Mouse (Mus musculus): ENCODE results near the gene Sav1. TPM values are rescaled to one million over a fixed set of nuclear protein-coding genes. Genes with fewer than 3 reads are reported as not detected.

The Sav1 gene
- polyA plus RNA-seq, 1 experiment from 2014 or later, result 4.9 TPM

Other genes starting within 250 kb of the Sav1 start
- gene Cdkl1, start 195.7 kb downstream of the Sav1 start, polyA plus RNA-seq (2015; fragmentation: Nextera tagmentation; extraction: Ambion mirVana), result 4.6 and 7.1 TPM in 2 replicates
- gene Atl1, start 94.4 kb downstream of the Sav1 start, polyA plus RNA-seq (2015; fragmentation: Nextera tagmentation; extraction: Ambion mirVana), result 6.6 and 7.1 TPM in 2 replicates
- 27.7 and 29.2 TPM in 2 replicates for gene Map4k5, start 93.8 kb downstream of the Sav1 start, polyA plus RNA-seq (2015; fragmentation: Nextera tagmentation; extraction: Ambion mirVana)
- gene Nin, start 126.7 kb upstream of the Sav1 start, polyA plus RNA-seq (2015; fragmentation: Nextera tagmentation; extraction: Ambion mirVana), result 6.6 and 10.2 TPM in 2 replicates
- gene Abhd12b, start 167.1 kb upstream of the Sav1 start, polyA plus RNA-seq (2015; fragmentation: Nextera tagmentation; extraction: Ambion mirVana), result 0.06 TPM in 1 of 2 replicates, not detected in the other
- 43.7 and 45.2 TPM in 2 replicates for gene Pygl, start 244.5 kb upstream of the Sav1 start, polyA plus RNA-seq (2015; fragmentation: Nextera tagmentation; extraction: Ambion mirVana)